Mouse (Mus musculus) left cerebral cortex, adult 2 months (tissue): ENCODE measurements at regions not wholly inside any gene's neighbourhood (a gene's known extent, or its start where the extent isn't known, plus 50 kb on each side); places are given as distances from the start of the nearest gene placed in this dataset.
"Not testable (repeated sequence)": the region's sequence is repeated elsewhere in the genome, so short reads cannot be mapped to it uniquely, and the experiment has no call there.

Experiments
- DNase-seq, 2 experiments: peaks; one replicate each; pipeline ENCODE4 v3.0.0; 2021 to 2022; ENCODE audit warnings: low spot score in 2 of 2, mixed read lengths in 1 of 2; ENCODE audit errors: extremely low spot score in 1 of 2
- H3K27ac ChIP-seq: fragments of 200-600 bp; 2 replicates; pipeline ENCODE4 v1.8.1; 2022
- H3K4me3 ChIP-seq: fragments of 200-600 bp; 2 replicates; pipeline ENCODE4 v1.8.1; 2022
- CTCF ChIP-seq: fragments of 200-600 bp; IDR thresholded peaks from 2 replicates; pipeline ENCODE4 v1.8.1; 2022; ENCODE audit warnings: antibody characterized with exemption, mild to moderate bottlenecking, moderate library complexity
- intact Hi-C: fragments of 180-260 bp; cut with DNase I; formaldehyde crosslinking; loops from one replicate; pipeline ENCODE4 v1.15.1; 2025

DNA sequence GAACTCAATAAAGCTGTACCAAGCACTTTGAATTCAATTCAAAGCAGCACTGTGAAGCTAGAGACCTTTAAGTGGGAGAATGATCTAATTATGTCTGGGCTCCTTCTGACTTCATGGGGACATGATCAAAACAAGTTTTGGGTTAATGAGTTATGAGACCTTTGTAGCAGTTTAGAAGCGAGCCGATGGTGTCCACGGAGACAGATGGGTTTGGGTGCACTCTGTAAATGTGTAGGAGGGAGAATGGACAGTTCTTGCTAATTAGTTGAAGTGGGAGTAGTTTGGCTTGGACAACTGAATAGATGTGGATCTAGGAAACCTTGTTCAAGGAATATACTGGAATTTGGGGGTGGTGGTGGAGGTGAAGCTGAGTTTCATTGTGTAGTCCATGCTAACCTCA lies 186.3 kb upstream of the Cldn34b3 start:
- TF ChIP-seq CTCF = no peak
- intact Hi-C loops = loop anchor here (5.0 kb wide), 2 partner anchors 105 to 265 kb away; no protein-coding TSS in a partner anchor
- Histone ChIP-seq H3K4me3 (no peak overlapping the region), H3K27ac (no peak overlapping the region)
- no peak for DNase-seq

DNA sequence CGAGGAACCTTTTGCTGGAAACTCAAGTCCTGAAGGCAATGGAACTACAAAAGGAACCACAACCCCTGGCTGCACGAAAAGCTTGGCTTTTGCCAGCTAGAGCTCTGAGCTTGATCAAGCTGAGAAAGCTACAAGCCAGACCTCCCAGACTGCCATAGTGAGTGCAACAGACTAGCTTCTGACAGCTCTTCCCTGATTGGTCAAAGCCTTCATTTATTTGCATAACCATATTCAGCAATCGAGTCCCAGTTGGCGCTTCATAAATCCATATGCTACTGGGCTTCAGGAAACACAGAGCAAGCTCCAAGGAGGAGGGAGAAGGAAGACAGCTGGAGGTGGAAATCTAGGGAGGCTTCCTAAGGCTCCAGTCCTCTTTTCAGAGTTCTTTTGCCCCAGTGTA lies 181.4 kb upstream of the Cldn34b3 start:
- H3K27ac ChIP-seq = no peak overlapping the region
- H3K4me3 ChIP-seq = no peak overlapping the region
- TF ChIP-seq CTCF = no peak
- no peak for DNase-seq
- intact Hi-C loops = no loop called here

DNA sequence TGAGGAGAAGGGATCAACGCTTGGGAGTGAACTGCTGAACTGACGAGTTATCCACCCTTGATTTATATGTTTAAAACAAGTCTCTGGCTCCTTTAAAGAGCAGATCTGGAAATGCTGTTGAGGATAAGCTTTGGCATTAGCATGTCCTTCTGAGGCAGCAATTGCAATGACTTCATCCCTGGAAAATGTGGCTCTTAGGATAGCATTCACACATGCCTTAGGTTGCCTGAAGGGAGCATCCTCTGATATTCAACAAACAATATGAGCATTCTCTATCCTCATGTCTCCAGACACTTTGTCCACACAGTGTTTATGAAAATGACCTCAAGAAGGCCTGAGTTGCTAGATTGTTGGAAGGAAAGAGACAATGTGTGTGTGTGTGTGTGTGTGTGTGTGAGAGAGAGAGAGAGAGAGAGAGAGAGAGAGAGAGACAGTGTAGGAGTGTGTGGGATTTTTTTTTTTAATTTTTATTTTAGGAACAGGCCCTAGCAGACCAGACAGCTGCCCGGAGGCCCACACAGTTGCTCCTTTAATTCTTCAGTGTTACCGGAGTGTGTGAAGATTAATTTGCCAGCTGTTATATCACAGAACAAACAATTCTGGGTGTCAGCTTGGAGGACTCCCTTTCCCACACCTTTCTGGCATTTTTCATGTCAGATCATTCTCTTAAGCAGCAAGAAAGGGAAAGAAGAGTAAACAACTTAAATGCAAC lies 153.2 kb upstream of the Cldn34b3 start:
- Histone ChIP-seq H3K27ac (no peak overlapping the region), H3K4me3 (no peak overlapping the region)
- intact Hi-C loops = no loop called here
- no peak for DNase-seq
- no peak for TF ChIP-seq CTCF

- TF ChIP-seq CTCF = no peak
- intact Hi-C loops = no loop called here
- H3K27ac ChIP-seq = no peak overlapping the region
Measured at GRCm38 (mm10) chrX:76116086-76116485, 148.0 kb upstream of the Cldn34b3 start.

GRCm38 (mm10) chrX:76116562-76116961 lies 147.5 kb upstream of the Cldn34b3 start:
- DNase-seq = no peak
- no peak for TF ChIP-seq CTCF
- intact Hi-C loops = no loop called here

More at GRCm38 (mm10) chrX:76116086-76116485, 148.0 kb upstream of the Cldn34b3 start:
- no peak overlapping the region for H3K4me3 ChIP-seq
- no peak for DNase-seq

GRCm38 (mm10) chrX:76120936-76121335 lies 143.2 kb upstream of the Cldn34b3 start:
- Histone ChIP-seq H3K4me3 (no peak overlapping the region), H3K27ac (no peak overlapping the region)
- no peak for TF ChIP-seq CTCF
- intact Hi-C loops = no loop called here
- no peak for DNase-seq

More at GRCm38 (mm10) chrX:76116562-76116961, 147.5 kb upstream of the Cldn34b3 start:
- Histone ChIP-seq H3K27ac (no peak overlapping the region), H3K4me3 (no peak overlapping the region)

DNA sequence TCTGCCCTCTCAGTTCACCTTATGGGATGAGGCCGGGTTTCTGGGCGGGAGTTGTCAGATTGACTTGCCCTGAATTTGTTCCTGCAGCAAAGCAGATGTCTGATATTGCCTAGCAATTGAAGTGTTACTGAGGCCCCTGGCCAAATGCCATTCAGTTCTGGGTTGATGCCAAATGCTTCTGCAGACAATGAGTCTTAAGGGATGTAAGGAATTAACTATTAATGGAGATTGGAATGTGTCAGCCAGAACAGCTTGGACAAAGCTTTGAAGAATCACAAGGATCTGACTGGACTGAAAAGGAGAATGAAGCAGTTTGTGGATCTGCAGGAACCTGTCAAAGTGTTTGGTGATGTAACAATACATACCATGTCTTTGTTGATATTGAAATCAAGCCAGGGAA lies 140.7 kb upstream of the Cldn34b3 start:
- TF ChIP-seq CTCF = no peak
- no peak overlapping the region for H3K27ac ChIP-seq
- intact Hi-C loops = no loop called here
- H3K4me3 ChIP-seq = no peak overlapping the region
- DNase-seq = no peak

DNA sequence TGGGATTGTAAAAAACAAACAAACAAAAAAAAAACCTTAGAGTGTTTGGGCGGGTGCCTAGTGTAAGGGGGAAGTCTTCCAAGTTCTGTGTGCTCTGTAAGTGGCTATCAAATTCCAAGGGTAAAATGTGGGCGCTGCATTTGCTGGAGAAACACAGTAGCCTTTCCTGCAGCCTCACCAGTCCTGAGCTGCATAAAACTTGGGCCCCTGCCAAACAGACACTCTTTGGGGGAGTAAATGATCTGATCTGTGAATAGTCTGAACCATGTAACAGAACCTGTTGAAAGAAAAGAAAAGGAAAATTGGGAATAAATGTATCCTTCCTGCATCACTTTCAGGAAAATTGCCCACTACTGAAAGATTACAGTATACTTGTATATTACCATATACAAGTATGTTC lies 126.4 kb upstream of the Cldn34b3 start:
- Histone ChIP-seq H3K27ac (no peak overlapping the region), H3K4me3 (no peak overlapping the region)
- no peak for DNase-seq
- TF ChIP-seq CTCF = no peak
- intact Hi-C loops = no loop called here

GRCm38 (mm10) chrX:76141022-76141421 lies 123.1 kb upstream of the Cldn34b3 start:
- intact Hi-C loops = no loop called here
- no peak for DNase-seq
- TF ChIP-seq CTCF = no peak
- no peak overlapping the region for H3K4me3 ChIP-seq
- H3K27ac ChIP-seq = no peak overlapping the region

GRCm38 (mm10) chrX:76174806-76175205 lies 89.3 kb upstream of the Cldn34b3 start:
- H3K27ac ChIP-seq, H3K4me3 ChIP-seq, intact Hi-C loops, DNase-seq: not testable (repeated sequence)

GRCm38 (mm10) chrX:76181446-76182148 lies 82.5 kb upstream of the Cldn34b3 start:
- Histone ChIP-seq H3K27ac (no peak overlapping the region), H3K4me3 (no peak overlapping the region)
- peak; percentile 11 to 25 for DNase-seq
- no peak for TF ChIP-seq CTCF
- intact Hi-C loops = loop anchor here (2.0 to 10.0 kb wide), 3 partner anchors 104 to 367 kb away; partner anchors contain the start of gene Pls3

DNA sequence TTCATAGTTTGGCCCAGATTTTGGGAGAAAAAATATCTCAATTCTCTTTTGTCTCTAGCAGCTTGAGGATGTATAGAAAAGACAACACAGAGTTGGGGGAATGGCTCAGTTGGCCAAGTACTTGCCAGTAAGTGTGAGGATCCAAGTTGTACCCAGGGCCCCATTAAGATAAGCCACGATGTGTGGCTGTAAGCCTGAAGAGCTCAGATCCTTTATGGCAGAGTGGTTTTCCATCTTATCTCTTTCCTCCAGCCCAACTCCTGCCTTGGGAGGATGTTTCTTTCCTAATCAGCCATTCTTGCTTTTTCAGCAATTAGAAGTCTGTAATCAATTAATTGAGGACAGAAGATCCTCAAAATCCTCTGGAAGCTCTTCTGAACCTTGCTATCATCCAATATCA lies 63.5 kb upstream of the Cldn34b3 start:
- DNase-seq = no peak
- Histone ChIP-seq H3K4me3 (no peak overlapping the region), H3K27ac (no peak overlapping the region)
- TF ChIP-seq CTCF = no peak
- intact Hi-C loops = loop anchor here (2.0 kb wide), 2 partner anchors 326 to 528 kb away; partner anchors contain the start of gene Pls3
